Mouse (Mus musculus): ENCODE measurements around the gene Btbd9. TPM values are rescaled to one million over a fixed set of nuclear protein-coding genes. Genes with fewer than 3 reads are reported as not detected.

Btbd9 gene
- total RNA-seq, 1 experiment, result 28.2 TPM

- H3K4me3 ChIP-seq (ENCODE audit: insufficient read depth in 1 of 2, low read depth in 1 of 2, low read length in 2 of 2, poor library complexity in 1 of 2, severe bottlenecking in 1 of 2), result no peak overlapping the region
- H3K9ac ChIP-seq (ENCODE audit: insufficient read depth, low read depth, low read length, poor library complexity, severe bottlenecking), result no peak overlapping the region
- no peaks in the 10 kb centered on the region for H3K4me1 ChIP-seq (ENCODE audit: control insufficient read depth in 2 of 2, insufficient read depth in 2 of 2, low read length in 2 of 2, poor library complexity in 1 of 2)
- peaks cover 5% of the 10 kb centered on the region; the same call in 1 of the 2 replicates for H3K36me3 ChIP-seq (ENCODE audit: control insufficient read depth, insufficient read depth, low read length, poor library complexity, severe bottlenecking)
- no peak overlapping the region for H3K27ac ChIP-seq (ENCODE audit: insufficient read depth, low read depth, low read length, poor library complexity, severe bottlenecking)
- H3K9me3 ChIP-seq (ENCODE audit: control insufficient read depth, insufficient read depth, low read depth, low read length), result no peaks in the 10 kb centered on the region
- DNase-seq (ENCODE audit: low read depth, low spot score), result no peak
- TF ChIP-seq MAFK (IDR thresholded peaks at IDR 0.05; ENCODE audit: insufficient read depth, low read depth, low read length) (no peak), CHD2 (IDR thresholded peaks at IDR 0.05; ENCODE audit: low read depth, low read length) (no peak), ZNF384 (IDR thresholded peaks at IDR 0.05; ENCODE audit: low read depth, low read length) (no peak)
- in situ Hi-C loops (cut with MboI; ENCODE audit: low sequenced_read_pairs in 2 of 2, unreplicated experiment in 2 of 2), result no loop called here
Measured at GRCm38 (mm10) chr17:30497525-30498375, 78.5 kb downstream of the Btbd9 start.

- no peak overlapping the region for H3K4me3 ChIP-seq (ENCODE audit: insufficient read depth in 1 of 2, low read depth in 1 of 2, low read length in 2 of 2, poor library complexity in 1 of 2, severe bottlenecking in 1 of 2)
- in situ Hi-C loops (cut with MboI; ENCODE audit: low sequenced_read_pairs in 2 of 2, unreplicated experiment in 2 of 2), result no loop called here
- H3K27ac ChIP-seq (ENCODE audit: insufficient read depth, low read depth, low read length, poor library complexity, severe bottlenecking), result no peak overlapping the region
- peaks cover 0 to 3% of the 10 kb centered on the region in 2 experiments; a peak in 1 of 4 replicates for H3K4me1 ChIP-seq (ENCODE audit: control insufficient read depth in 2 of 2, insufficient read depth in 2 of 2, low read length in 2 of 2, poor library complexity in 1 of 2)
- H3K36me3 ChIP-seq (ENCODE audit: control insufficient read depth, insufficient read depth, low read length, poor library complexity, severe bottlenecking), result peaks cover 5% of the 10 kb centered on the region; the same call in 1 of the 2 replicates
- H3K9me3 ChIP-seq (ENCODE audit: control insufficient read depth, insufficient read depth, low read depth, low read length), result no peaks in the 10 kb centered on the region
- no peak for DNase-seq (ENCODE audit: low read depth, low spot score)
- no peak for TF ChIP-seq CHD2 (IDR thresholded peaks at IDR 0.05; ENCODE audit: low read depth, low read length)
- no peak for TF ChIP-seq HCFC1 (IDR thresholded peaks at IDR 0.05; ENCODE audit: borderline replicate concordance, insufficient read depth, low read length)
- TF ChIP-seq ZNF384 (IDR thresholded peaks at IDR 0.05; ENCODE audit: low read depth, low read length), result no peak
- no peak for TF ChIP-seq ZC3H11A (IDR thresholded peaks at IDR 0.05; ENCODE audit: borderline replicate concordance, low read depth, low read length)
- TF ChIP-seq MAFK (IDR thresholded peaks at IDR 0.05; ENCODE audit: insufficient read depth, low read depth, low read length), result no peak
- H3K9ac ChIP-seq (ENCODE audit: insufficient read depth, low read depth, low read length, poor library complexity, severe bottlenecking), result no peak overlapping the region
Measured at GRCm38 (mm10) chr17:30495567-30495966, 80.7 kb downstream of the Btbd9 start.

- Histone ChIP-seq H3K9me3 (ENCODE audit: control insufficient read depth, insufficient read depth, low read depth, low read length) (no peaks in the 10 kb centered on the region), H3K4me3 (ENCODE audit: insufficient read depth in 1 of 2, low read depth in 1 of 2, low read length in 2 of 2, poor library complexity in 1 of 2, severe bottlenecking in 1 of 2) (no peak overlapping the region), H3K36me3 (ENCODE audit: control insufficient read depth, insufficient read depth, low read length, poor library complexity, severe bottlenecking) (peaks cover 5% of the 10 kb centered on the region; the same call in 1 of the 2 replicates), H3K9ac (ENCODE audit: insufficient read depth, low read depth, low read length, poor library complexity, severe bottlenecking) (no peak overlapping the region), H3K27ac (ENCODE audit: insufficient read depth, low read depth, low read length, poor library complexity, severe bottlenecking) (no peak overlapping the region), H3K4me1 (ENCODE audit: control insufficient read depth in 2 of 2, insufficient read depth in 2 of 2, low read length in 2 of 2, poor library complexity in 1 of 2) (peaks cover 0 to 3% of the 10 kb centered on the region in 2 experiments; a peak in 1 of 4 replicates)
- no peak for DNase-seq (ENCODE audit: low read depth, low spot score)
- in situ Hi-C loops (cut with MboI; ENCODE audit: low sequenced_read_pairs in 2 of 2, unreplicated experiment in 2 of 2), result no loop called here
- TF ChIP-seq CHD2 (IDR thresholded peaks at IDR 0.05; ENCODE audit: low read depth, low read length) (no peak), MAFK (IDR thresholded peaks at IDR 0.05; ENCODE audit: insufficient read depth, low read depth, low read length) (peak; percentile 90)
Measured at GRCm38 (mm10) chr17:30495154-30495553, 81.1 kb downstream of the Btbd9 start.

GRCm38 (mm10) chr17:30493481-30493880 is 82.8 kb downstream of the Btbd9 start:
- peaks cover 0 to 3% of the 10 kb centered on the region in 2 experiments; a peak in 1 of 4 replicates for H3K4me1 ChIP-seq (ENCODE audit: control insufficient read depth in 2 of 2, insufficient read depth in 2 of 2, low read length in 2 of 2, poor library complexity in 1 of 2)
- H3K9ac ChIP-seq (ENCODE audit: insufficient read depth, low read depth, low read length, poor library complexity, severe bottlenecking), result no peak overlapping the region
- in situ Hi-C loops (cut with MboI; ENCODE audit: low sequenced_read_pairs in 2 of 2, unreplicated experiment in 2 of 2), result no loop called here
- H3K9me3 ChIP-seq (ENCODE audit: control insufficient read depth, insufficient read depth, low read depth, low read length), result no peaks in the 10 kb centered on the region
- no peak overlapping the region for H3K4me3 ChIP-seq (ENCODE audit: insufficient read depth in 1 of 2, low read depth in 1 of 2, low read length in 2 of 2, poor library complexity in 1 of 2, severe bottlenecking in 1 of 2)
- TF ChIP-seq MAFK (IDR thresholded peaks at IDR 0.05; ENCODE audit: insufficient read depth, low read depth, low read length) (no peak), ZNF384 (IDR thresholded peaks at IDR 0.05; ENCODE audit: low read depth, low read length) (no peak)
- no peak for DNase-seq (ENCODE audit: low read depth, low spot score)
- H3K36me3 ChIP-seq (ENCODE audit: control insufficient read depth, insufficient read depth, low read length, poor library complexity, severe bottlenecking), result peaks cover 2% of the 10 kb centered on the region; the same call in 1 of the 2 replicates
- no peak overlapping the region for H3K27ac ChIP-seq (ENCODE audit: insufficient read depth, low read depth, low read length, poor library complexity, severe bottlenecking)

GRCm38 (mm10) chr17:30492191-30492590 is 84.1 kb downstream of the Btbd9 start:
- Histone ChIP-seq H3K4me3 (ENCODE audit: insufficient read depth in 1 of 2, low read depth in 1 of 2, low read length in 2 of 2, poor library complexity in 1 of 2, severe bottlenecking in 1 of 2) (no peak overlapping the region), H3K27ac (ENCODE audit: insufficient read depth, low read depth, low read length, poor library complexity, severe bottlenecking) (no peak overlapping the region), H3K36me3 (ENCODE audit: control insufficient read depth, insufficient read depth, low read length, poor library complexity, severe bottlenecking) (no peaks in the 10 kb centered on the region), H3K9ac (ENCODE audit: insufficient read depth, low read depth, low read length, poor library complexity, severe bottlenecking) (no peak overlapping the region), H3K4me1 (ENCODE audit: control insufficient read depth in 2 of 2, insufficient read depth in 2 of 2, low read length in 2 of 2, poor library complexity in 1 of 2) (peaks cover 2 to 3% of the 10 kb centered on the region in 2 experiments; a peak in 2 of 4 replicates), H3K9me3 (ENCODE audit: control insufficient read depth, insufficient read depth, low read depth, low read length) (no peaks in the 10 kb centered on the region)
- in situ Hi-C loops (cut with MboI; ENCODE audit: low sequenced_read_pairs in 2 of 2, unreplicated experiment in 2 of 2), result no loop called here
- DNase-seq (ENCODE audit: low read depth, low spot score), result no peak
- TF ChIP-seq ZNF384 (IDR thresholded peaks at IDR 0.05; ENCODE audit: low read depth, low read length) (no peak), HCFC1 (IDR thresholded peaks at IDR 0.05; ENCODE audit: borderline replicate concordance, insufficient read depth, low read length) (no peak), MAFK (IDR thresholded peaks at IDR 0.05; ENCODE audit: insufficient read depth, low read depth, low read length) (no peak), CHD2 (IDR thresholded peaks at IDR 0.05; ENCODE audit: low read depth, low read length) (no peak), ZC3H11A (IDR thresholded peaks at IDR 0.05; ENCODE audit: borderline replicate concordance, low read depth, low read length) (no peak)
